Mouse (Mus musculus): Measurements from ENCODE around the gene Ankrd11.
"Not testable (repeated sequence)": the region's sequence is repeated elsewhere in the genome, so short reads cannot be mapped to it uniquely, and the experiment has no call there.

The Ankrd11 gene

GRCm38 (mm10) chr8:123042158-123042973 is at the start of gene Ankrd11:
TSS of gene Ankrd11 (minus strand) at chr8:123042277.
- in situ Hi-C loops (cut with MboI, MseI) = no loop called here

DNA sequence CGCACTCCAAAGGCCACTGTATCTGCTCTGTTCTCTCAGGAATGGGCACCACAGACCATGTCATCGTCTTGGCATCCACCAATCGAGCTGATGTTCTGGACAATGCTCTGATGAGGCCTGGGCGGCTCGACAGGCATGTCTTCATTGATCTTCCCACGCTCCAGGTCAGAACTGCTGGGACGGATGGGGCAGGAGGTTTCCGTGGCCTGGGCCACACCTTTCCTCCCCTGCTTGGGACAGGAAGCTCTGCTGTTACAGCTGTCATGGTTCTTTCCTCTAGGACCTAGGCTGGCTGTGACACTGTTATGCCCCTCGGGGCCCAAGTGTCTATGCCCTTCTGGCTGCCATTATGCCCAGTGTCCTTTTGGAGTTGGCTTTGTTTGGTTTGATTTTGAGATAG is 45.2 kb upstream of the Ankrd11 start:
- in situ Hi-C loops (cut with MboI, MseI) = no loop called here

- in situ Hi-C loops (cut with MboI, MseI) = no loop called here
Measured at GRCm38 (mm10) chr8:123083610-123084009, 41.5 kb upstream of the Ankrd11 start.

GRCm38 (mm10) chr8:123082993-123083392 is 40.9 kb upstream of the Ankrd11 start:
- in situ Hi-C loops (cut with MboI, MseI) = no loop called here

DNA sequence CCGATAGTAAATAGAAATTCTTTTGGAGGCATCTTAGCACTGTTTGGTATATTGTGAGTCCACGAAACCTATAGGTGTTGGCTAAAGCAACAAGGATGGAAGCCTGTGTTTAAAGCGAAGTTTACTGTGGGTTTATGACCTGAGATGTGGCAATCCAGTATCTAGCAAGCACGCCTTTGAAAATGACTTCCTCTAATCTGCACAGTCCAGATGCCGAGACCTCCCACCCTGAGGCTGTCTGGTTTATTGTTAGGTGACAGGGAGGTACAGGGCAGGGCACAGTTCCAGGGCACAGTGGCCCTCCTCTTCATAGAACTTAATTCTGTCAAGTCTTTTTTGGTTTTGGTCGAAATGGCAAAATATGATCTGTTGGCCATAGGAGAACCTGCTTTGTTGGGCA is 35.1 kb upstream of the Ankrd11 start:
- in situ Hi-C loops (cut with MboI, MseI) = no loop called here

DNA sequence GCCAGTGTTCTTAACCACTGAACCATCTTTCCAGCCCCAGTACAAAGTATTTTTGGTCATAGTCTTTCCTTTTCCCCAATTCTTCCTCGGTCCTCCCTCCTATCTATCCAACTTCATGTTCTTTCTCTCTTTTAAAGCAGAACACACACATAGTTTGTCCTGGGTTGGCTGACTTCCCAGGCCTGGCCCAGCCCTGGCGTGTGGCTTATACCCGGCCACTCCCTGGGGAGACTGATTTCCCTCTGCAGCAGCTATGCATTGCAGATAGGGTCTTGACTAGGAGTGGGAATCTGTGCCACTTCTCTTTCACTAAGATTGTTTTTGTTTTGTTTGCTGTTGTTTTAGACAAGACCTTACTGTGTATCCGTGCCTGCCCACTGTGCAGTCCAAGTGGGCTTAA is 29.1 kb upstream of the Ankrd11 start:
- in situ Hi-C loops (cut with MboI, MseI) = no loop called here

- in situ Hi-C loops (cut with MboI, MseI) = no loop called here
Measured at GRCm38 (mm10) chr8:123066101-123066683, 24.1 kb upstream of the Ankrd11 start.

- in situ Hi-C loops (cut with MboI, MseI) = no loop called here
Measured at GRCm38 (mm10) chr8:123065214-123066100, 23.4 kb upstream of the Ankrd11 start.

DNA sequence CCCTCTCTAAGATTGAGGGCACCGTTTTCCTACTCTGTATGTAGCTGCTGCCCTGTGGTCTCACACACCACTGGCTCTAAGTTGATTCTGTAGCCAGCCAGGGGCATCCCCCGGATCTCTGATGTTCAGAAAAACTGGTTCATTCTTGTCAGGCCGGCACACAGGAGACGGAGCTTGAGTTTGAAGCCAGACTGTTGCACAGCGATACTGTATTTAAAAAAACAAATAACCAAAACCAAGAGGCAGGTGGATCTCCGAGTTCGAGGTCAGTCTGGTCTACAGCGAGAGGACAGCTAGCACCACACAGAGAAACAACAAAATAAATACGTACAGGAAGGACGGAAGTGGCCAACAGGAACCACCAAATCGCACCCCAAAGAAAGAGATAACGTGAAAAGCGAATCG is 22.7 kb upstream of the Ankrd11 start:
- in situ Hi-C loops (cut with MboI, MseI) = no loop called here

- in situ Hi-C loops (cut with MboI, MseI) = no loop called here
Measured at GRCm38 (mm10) chr8:123064072-123064471, 22.0 kb upstream of the Ankrd11 start.

GRCm38 (mm10) chr8:123062721-123063120 is 20.6 kb upstream of the Ankrd11 start, which contains the start of gene Spg7:
TSS of gene Spg7 (plus strand) at chr8:123062942.
- in situ Hi-C loops (cut with MboI, MseI) = no loop called here

- in situ Hi-C loops (cut with MboI, MseI) = no loop called here
Measured at GRCm38 (mm10) chr8:123051458-123051857, 9.4 kb upstream of the Ankrd11 start.

GRCm38 (mm10) chr8:123048402-123048801 is 6.3 kb upstream of the Ankrd11 start:
- in situ Hi-C loops (cut with MboI, MseI) = no loop called here

- in situ Hi-C loops (cut with MboI, MseI) = no loop called here
Measured at GRCm38 (mm10) chr8:123047827-123048226, 5.8 kb upstream of the Ankrd11 start.

GRCm38 (mm10) chr8:123046706-123047105 is 4.6 kb upstream of the Ankrd11 start:
- in situ Hi-C loops (cut with MboI, MseI) = no loop called here

- in situ Hi-C loops (cut with MboI, MseI) = not testable (repeated sequence)
Measured at GRCm38 (mm10) chr8:123044743-123045425, 2.8 kb upstream of the Ankrd11 start.

DNA sequence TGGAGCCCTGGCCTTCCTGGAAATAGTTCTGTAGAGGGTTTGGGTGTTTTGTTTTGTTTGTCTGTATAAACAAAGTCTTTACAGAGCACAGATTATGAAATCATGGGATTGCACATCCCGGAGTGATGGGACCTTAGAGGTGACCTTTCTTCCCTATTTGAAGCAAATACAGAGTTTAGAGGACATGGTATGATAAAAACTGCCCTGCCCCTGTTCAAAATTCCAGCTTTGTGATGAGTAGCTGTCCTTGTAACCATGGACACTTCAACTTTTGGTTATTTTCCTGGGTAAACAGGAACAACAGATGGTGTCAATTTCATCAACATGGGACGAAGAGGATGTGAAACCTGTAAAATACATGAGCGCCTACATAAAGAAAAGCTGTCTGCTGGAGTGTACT is 1.9 kb upstream of the Ankrd11 start:
- in situ Hi-C loops (cut with MboI, MseI) = no loop called here

GRCm38 (mm10) chr8:123042974-123043625 is 1.0 kb upstream of the Ankrd11 start:
- in situ Hi-C loops (cut with MboI, MseI) = no loop called here

GRCm38 (mm10) chr8:123041774-123042105 is 337 bp downstream of the Ankrd11 start:
- in situ Hi-C loops (cut with MboI, MseI) = no loop called here

GRCm38 (mm10) chr8:123041008-123041773 is 886 bp downstream of the Ankrd11 start:
- in situ Hi-C loops (cut with MboI, MseI) = no loop called here

Data from regulatory T cell (primary cell).